Mouse (Mus musculus): ENCODE data around the gene Ifna14. TPM values are rescaled to one million over a fixed set of nuclear protein-coding genes. Genes with fewer than 3 reads are reported as not detected.

Ifna14 gene
- polyA plus RNA-seq (2012; rRNA removed), result not detected in 2 replicates

DNA sequence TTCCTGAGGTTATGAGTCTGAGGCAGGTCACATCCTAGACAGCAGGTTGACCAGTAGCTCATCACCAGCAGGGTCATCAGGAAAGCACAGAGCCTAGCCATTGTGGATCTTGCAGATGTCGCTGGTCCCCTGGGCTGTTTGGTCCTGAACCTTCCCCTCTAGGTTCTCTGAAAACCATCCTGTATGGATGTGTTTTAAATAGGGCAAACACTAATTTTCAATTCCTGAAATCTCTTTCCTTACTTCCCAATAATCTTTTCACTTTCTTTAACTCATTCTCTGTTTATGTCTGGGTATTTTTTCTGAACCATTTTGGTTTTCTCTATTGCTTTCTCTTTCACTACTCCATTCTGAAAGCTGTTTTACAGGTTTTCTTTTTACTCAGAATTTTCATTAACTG, at the start of gene Ifna14:
Gene Ifna14 (minus strand): TSS at position 101 of the 400 bp plus-strand sequence.

DNA sequence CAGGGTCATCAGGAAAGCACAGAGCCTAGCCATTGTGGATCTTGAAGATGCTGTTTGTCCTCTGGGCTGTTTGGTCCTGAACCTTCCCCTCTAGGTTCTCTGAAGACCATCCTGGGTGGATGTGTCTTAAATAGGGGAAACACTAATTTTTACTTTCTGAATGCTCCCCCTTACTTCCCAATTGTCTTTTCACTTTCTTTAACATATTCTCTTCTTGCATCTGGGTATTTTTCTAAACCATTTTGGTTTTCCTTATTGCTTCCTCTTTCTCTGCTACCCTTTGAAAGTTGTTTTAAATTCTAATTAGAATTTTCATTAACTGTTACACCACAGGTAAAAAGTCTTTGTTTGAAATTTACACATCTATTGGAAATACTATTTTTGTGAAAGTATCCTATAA, 31.7 kb upstream of the Ifna14 start, which contains the start of gene Ifna12:
Gene Ifna12 (minus strand): TSS at position 101 of the 400 bp plus-strand sequence.

GRCm38 (mm10) chr4:88592285-88592684, 20.7 kb upstream of the Ifna14 start, which contains the start of gene Ifna9:
Gene Ifna9 (minus strand): TSS chr4:88592385.

GRCm38 (mm10) chr4:88558145-88558544, 13.5 kb downstream of the Ifna14 start, which contains the start of gene Ifna15:
Gene Ifna15 (minus strand): TSS chr4:88558245.

GRCm38 (mm10) chr4:88522674-88523073, 48.9 kb downstream of the Ifna14 start, which contains the start of gene Ifnb1:
Gene Ifnb1 (minus strand): TSS chr4:88522774.

Other genes with a start within 250 kb of the Ifna14 start
- 2.2 and 2.4 TPM in 2 replicates for gene Hacd4, start 132.9 kb downstream of the Ifna14 start, polyA plus RNA-seq (2012; rRNA removed)
- gene Ifnb1, start 49.0 kb downstream of the Ifna14 start, polyA plus RNA-seq (2012; rRNA removed), result not detected in 2 replicates
- gene Ifna15, start 13.6 kb downstream of the Ifna14 start, polyA plus RNA-seq (2012; rRNA removed), result not detected in 2 replicates
- gene Ifna9, start 20.6 kb upstream of the Ifna14 start, polyA plus RNA-seq (2012; rRNA removed), result not detected in 2 replicates
- gene Ifna12, start 31.6 kb upstream of the Ifna14 start, polyA plus RNA-seq (2012; rRNA removed), result not detected in 2 replicates
- 1.1 and 1.9 TPM in 2 replicates for gene C87499, start 62.6 kb upstream of the Ifna14 start, polyA plus RNA-seq (2012; rRNA removed)
- not detected in 2 replicates for gene Ifna13, start 72.7 kb upstream of the Ifna14 start, polyA plus RNA-seq (2012; rRNA removed)
- gene Ifna16, start 105.1 kb upstream of the Ifna14 start, polyA plus RNA-seq (2012; rRNA removed), result not detected in 2 replicates
- gene Ifna2, start 112.1 kb upstream of the Ifna14 start, polyA plus RNA-seq (2012; rRNA removed), result not detected in 2 replicates
- gene Ifnab, start 119.6 kb upstream of the Ifna14 start, polyA plus RNA-seq (2012; rRNA removed), result not detected in 2 replicates
- 0.54 and 0.57 TPM in 2 replicates for gene Gm26566, start 150.0 kb upstream of the Ifna14 start, polyA plus RNA-seq (2012; rRNA removed)
- gene Klhl9, start 150.7 kb upstream of the Ifna14 start, polyA plus RNA-seq (2012; rRNA removed), result 26.4 and 40.2 TPM in 2 replicates
- gene Gm13271, start 183.1 kb upstream of the Ifna14 start, polyA plus RNA-seq (2012; rRNA removed), result not detected in 2 replicates
- gene Gm13283, start 188.3 kb upstream of the Ifna14 start, polyA plus RNA-seq (2012; rRNA removed), result not detected in 2 replicates
- not detected in 2 replicates for gene Gm13290, start 202.0 kb upstream of the Ifna14 start, polyA plus RNA-seq (2012; rRNA removed)
- gene Gm13289, start 205.1 kb upstream of the Ifna14 start, polyA plus RNA-seq (2012; rRNA removed), result not detected in 2 replicates
- gene Gm13272, start 208.1 kb upstream of the Ifna14 start, polyA plus RNA-seq (2012; rRNA removed), result not detected in 2 replicates
- not detected in 2 replicates for gene Ifnz, start 210.3 kb upstream of the Ifna14 start, polyA plus RNA-seq (2012; rRNA removed)
- gene Gm13276, start 213.9 kb upstream of the Ifna14 start, polyA plus RNA-seq (2012; rRNA removed), result not detected in 2 replicates
- gene Gm13277, start 216.8 kb upstream of the Ifna14 start, polyA plus RNA-seq (2012; rRNA removed), result not detected in 2 replicates
- gene Gm13278, start 219.8 kb upstream of the Ifna14 start, polyA plus RNA-seq (2012; rRNA removed), result not detected in 2 replicates
- gene Gm13275, start 222.7 kb upstream of the Ifna14 start, polyA plus RNA-seq (2012; rRNA removed), result not detected in 2 replicates
- gene Gm13279, start 225.6 kb upstream of the Ifna14 start, polyA plus RNA-seq (2012; rRNA removed), result not detected in 2 replicates
- not detected in 2 replicates for gene Gm13285, start 227.9 kb upstream of the Ifna14 start, polyA plus RNA-seq (2012; rRNA removed)
- not detected in 2 replicates for gene Gm13287, start 231.5 kb upstream of the Ifna14 start, polyA plus RNA-seq (2012; rRNA removed)
- gene Gm13288, start 233.7 kb upstream of the Ifna14 start, polyA plus RNA-seq (2012; rRNA removed), result 0.06 TPM in 1 of 2 replicates, not detected in the other
- not detected in 2 replicates for gene Ifna7, start 244.4 kb upstream of the Ifna14 start, polyA plus RNA-seq (2012; rRNA removed)
- gene Ifna11, start 248.2 kb upstream of the Ifna14 start, polyA plus RNA-seq (2012; rRNA removed), result not detected in 2 replicates

Data from ovary, adult 2 months (tissue).